Mouse (Mus musculus): ENCODE measurements at regions not wholly inside any gene's neighbourhood (a gene's known extent, or its start where the extent isn't known, plus 50 kb on each side); places are given as distances from the start of the nearest gene placed in this dataset.

- Histone ChIP-seq H3K36me3 (no peaks in the 10 kb centered on the region), H3K4me1 (replicated peaks) (no peaks in the 10 kb centered on the region), H3K4me3 (peak overlapping the region; percentile 54), H3K4me2 (peak overlapping the region; percentile 86), H3K9ac (peak overlapping the region; percentile 45), H3K9me3 (no peaks in the 10 kb centered on the region), H3K27ac (replicated peaks) (no peak overlapping the region), H3K27me3 (no peaks in the 10 kb centered on the region)
- peak; percentile 52 for ATAC-seq (ENCODE audit: low FRiP score, low read depth)
- 22% methylated on average over 30 of the region's 31 CpGs for WGBS
These were observed 243.9 kb downstream of the Tex13c3 start for GRCm38 (mm10) chrX:19237048-19237737.

GRCm38 (mm10) chrX:19235449-19235848 lies 245.7 kb downstream of the Tex13c3 start:
- Histone ChIP-seq H3K27ac (replicated peaks) (no peak overlapping the region), H3K36me3 (no peaks in the 10 kb centered on the region), H3K4me3 (no peak overlapping the region), H3K27me3 (no peaks in the 10 kb centered on the region), H3K9ac (no peak overlapping the region), H3K9me3 (no peaks in the 10 kb centered on the region), H3K4me2 (no peak overlapping the region), H3K4me1 (replicated peaks) (no peaks in the 10 kb centered on the region)
- WGBS = 76% methylated on average over 3 of the region's 3 CpGs
- no peak for ATAC-seq (ENCODE audit: low FRiP score, low read depth)

GRCm38 (mm10) chrX:19231823-19232222 lies 249.3 kb downstream of the Tex13c3 start:
- 85% methylated on average over 3 of the region's 3 CpGs for WGBS
- H3K9me3 ChIP-seq = no peaks in the 10 kb centered on the region
- no peak overlapping the region for H3K4me3 ChIP-seq
- no peak overlapping the region for H3K27ac ChIP-seq (replicated peaks)
- H3K9ac ChIP-seq = no peak overlapping the region
- no peak overlapping the region for H3K4me2 ChIP-seq
- H3K27me3 ChIP-seq = no peaks in the 10 kb centered on the region
- no peaks in the 10 kb centered on the region for H3K36me3 ChIP-seq
- ATAC-seq (ENCODE audit: low FRiP score, low read depth) = no peak
- H3K4me1 ChIP-seq (replicated peaks) = no peaks in the 10 kb centered on the region

- Histone ChIP-seq H3K4me1 (replicated peaks) (no peaks in the 10 kb centered on the region), H3K36me3 (no peaks in the 10 kb centered on the region), H3K27me3 (no peaks in the 10 kb centered on the region), H3K9me3 (no peaks in the 10 kb centered on the region), H3K4me3 (no peak overlapping the region), H3K27ac (replicated peaks) (no peak overlapping the region), H3K4me2 (no peak overlapping the region), H3K9ac (no peak overlapping the region)
- no peak for ATAC-seq (ENCODE audit: low FRiP score, low read depth)
These were observed 257.8 kb downstream of the Tex13c3 start for GRCm38 (mm10) chrX:19223336-19223735.

- H3K4me2 ChIP-seq = no peak overlapping the region
- no peaks in the 10 kb centered on the region for H3K9me3 ChIP-seq
- H3K4me1 ChIP-seq (replicated peaks) = no peaks in the 10 kb centered on the region
- no peak overlapping the region for H3K27ac ChIP-seq (replicated peaks)
- H3K4me3 ChIP-seq = no peak overlapping the region
- 88% methylated on average over 1 of the region's 1 CpGs for WGBS
- no peak overlapping the region for H3K9ac ChIP-seq
- H3K36me3 ChIP-seq = no peaks in the 10 kb centered on the region
- no peak for ATAC-seq (ENCODE audit: low FRiP score, low read depth)
- no peaks in the 10 kb centered on the region for H3K27me3 ChIP-seq
These were observed 260.2 kb downstream of the Tex13c3 start for GRCm38 (mm10) chrX:19220785-19221496.

GRCm38 (mm10) chrX:19219727-19220126 lies 261.4 kb downstream of the Tex13c3 start:
- Histone ChIP-seq H3K4me2 (no peak overlapping the region), H3K27me3 (no peaks in the 10 kb centered on the region), H3K27ac (replicated peaks) (no peak overlapping the region), H3K9ac (no peak overlapping the region), H3K4me3 (no peak overlapping the region), H3K4me1 (replicated peaks) (no peaks in the 10 kb centered on the region), H3K9me3 (no peaks in the 10 kb centered on the region), H3K36me3 (no peaks in the 10 kb centered on the region)
- no peak for ATAC-seq (ENCODE audit: low FRiP score, low read depth)
- 73% methylated on average over 2 of the region's 2 CpGs for WGBS

- no peak overlapping the region for H3K27ac ChIP-seq (replicated peaks)
- no peak overlapping the region for H3K9ac ChIP-seq
- H3K4me2 ChIP-seq = no peak overlapping the region
- H3K36me3 ChIP-seq = no peaks in the 10 kb centered on the region
- no peaks in the 10 kb centered on the region for H3K9me3 ChIP-seq
- 89% methylated on average over 2 of the region's 2 CpGs for WGBS
- no peak overlapping the region for H3K4me3 ChIP-seq
- H3K4me1 ChIP-seq (replicated peaks) = no peaks in the 10 kb centered on the region
- ATAC-seq (ENCODE audit: low FRiP score, low read depth) = no peak
- no peaks in the 10 kb centered on the region for H3K27me3 ChIP-seq
These were observed 261.8 kb downstream of the Tex13c3 start for GRCm38 (mm10) chrX:19219301-19219700.

GRCm38 (mm10) chrX:19206420-19206819 lies 274.7 kb downstream of the Tex13c3 start:
- no peaks in the 10 kb centered on the region for H3K27me3 ChIP-seq
- H3K36me3 ChIP-seq = no peaks in the 10 kb centered on the region
- H3K9me3 ChIP-seq = no peaks in the 10 kb centered on the region
- WGBS = 46% methylated on average over 1 of the region's 1 CpGs
- no peak overlapping the region for H3K27ac ChIP-seq (replicated peaks)
- H3K4me2 ChIP-seq = no peak overlapping the region
- no peak for ATAC-seq (ENCODE audit: low FRiP score, low read depth)
- H3K9ac ChIP-seq = no peak overlapping the region
- no peak overlapping the region for H3K4me3 ChIP-seq
- H3K4me1 ChIP-seq (replicated peaks) = no peaks in the 10 kb centered on the region

GRCm38 (mm10) chrX:19202542-19202941 lies 278.6 kb downstream of the Tex13c3 start:
- no peak for ATAC-seq (ENCODE audit: low FRiP score, low read depth)
- Histone ChIP-seq H3K27ac (replicated peaks) (no peak overlapping the region), H3K36me3 (no peaks in the 10 kb centered on the region), H3K4me2 (no peak overlapping the region), H3K27me3 (no peaks in the 10 kb centered on the region), H3K4me3 (no peak overlapping the region), H3K9ac (no peak overlapping the region), H3K9me3 (no peaks in the 10 kb centered on the region), H3K4me1 (replicated peaks) (no peaks in the 10 kb centered on the region)
- 87% methylated on average over 1 of the region's 1 CpGs for WGBS

- 93% methylated on average over 1 of the region's 1 CpGs for WGBS
These were observed 279.7 kb downstream of the Tex13c3 start for GRCm38 (mm10) chrX:19201383-19201782.

GRCm38 (mm10) chrX:19199531-19199930 lies 281.6 kb downstream of the Tex13c3 start:
- Histone ChIP-seq H3K36me3 (no peaks in the 10 kb centered on the region), H3K27me3 (no peaks in the 10 kb centered on the region), H3K4me2 (no peak overlapping the region), H3K9ac (no peak overlapping the region), H3K4me1 (replicated peaks) (no peaks in the 10 kb centered on the region), H3K9me3 (no peaks in the 10 kb centered on the region), H3K4me3 (no peak overlapping the region), H3K27ac (replicated peaks) (no peak overlapping the region)
- ATAC-seq (ENCODE audit: low FRiP score, low read depth) = no peak
- WGBS = 90% methylated on average over 3 of the region's 3 CpGs

More at GRCm38 (mm10) chrX:19201383-19201782, 279.7 kb downstream of the Tex13c3 start:
- Histone ChIP-seq H3K27me3 (no peaks in the 10 kb centered on the region), H3K4me1 (replicated peaks) (no peaks in the 10 kb centered on the region), H3K4me2 (no peak overlapping the region), H3K27ac (replicated peaks) (no peak overlapping the region), H3K9ac (no peak overlapping the region), H3K4me3 (no peak overlapping the region), H3K36me3 (no peaks in the 10 kb centered on the region), H3K9me3 (no peaks in the 10 kb centered on the region)
- no peak for ATAC-seq (ENCODE audit: low FRiP score, low read depth)

- Histone ChIP-seq H3K4me2 (no peak overlapping the region), H3K36me3 (no peaks in the 10 kb centered on the region), H3K27ac (replicated peaks) (no peak overlapping the region), H3K9me3 (no peaks in the 10 kb centered on the region), H3K4me3 (no peak overlapping the region), H3K4me1 (replicated peaks) (no peaks in the 10 kb centered on the region), H3K27me3 (no peaks in the 10 kb centered on the region), H3K9ac (no peak overlapping the region)
- 77% methylated on average over 2 of the region's 2 CpGs for WGBS
- no peak for ATAC-seq (ENCODE audit: low FRiP score, low read depth)
These were observed 312.1 kb downstream of the Tex13c3 start for GRCm38 (mm10) chrX:19168983-19169382.

Data from hindbrain, embryonic 15.5 days (tissue).